Mouse (Mus musculus): ENCODE measurements around the gene Kpnb1.

Gene Kpnb1

GRCm38 (mm10) chr11:97140811-97141210, 46.9 kb downstream of the Kpnb1 start:
- DNase-seq, result no peak

GRCm38 (mm10) chr11:97139256-97139655, 48.4 kb downstream of the Kpnb1 start:
- DNase-seq, result peak in 1 of 2 experiments; percentile 24

- DNase-seq, result peak in 1 of 2 experiments; percentile 53
Observed at GRCm38 (mm10) chr11:97138554-97139226, 49.0 kb downstream of the Kpnb1 start.

GRCm38 (mm10) chr11:97133270-97133669, 54.4 kb downstream of the Kpnb1 start:
- DNase-seq, result peak in 1 of 2 experiments; percentile 20

- DNase-seq, result no peak
Observed at GRCm38 (mm10) chr11:97132185-97132584, 55.5 kb downstream of the Kpnb1 start.

- DNase-seq, result no peak
Observed at GRCm38 (mm10) chr11:97131683-97132082, 56.0 kb downstream of the Kpnb1 start.

- no peak for DNase-seq
Observed at GRCm38 (mm10) chr11:97130318-97130717, 57.4 kb downstream of the Kpnb1 start.

- DNase-seq, result no peak
Observed at GRCm38 (mm10) chr11:97128956-97129355, 58.7 kb downstream of the Kpnb1 start.

GRCm38 (mm10) chr11:97127470-97128223, 60.0 kb downstream of the Kpnb1 start:
- DNase-seq, result peak in 1 of 2 experiments; percentile 19

GRCm38 (mm10) chr11:97126645-97127468, 60.8 kb downstream of the Kpnb1 start:
- peak; percentile 54 to 68 for DNase-seq

- peak in 1 of 2 experiments; percentile 15 for DNase-seq
Observed at GRCm38 (mm10) chr11:97124266-97125036, 63.2 kb downstream of the Kpnb1 start.

- DNase-seq, result peak in 1 of 2 experiments; percentile 16
Observed at GRCm38 (mm10) chr11:97123282-97123890, 64.3 kb downstream of the Kpnb1 start.

- DNase-seq, result peak in 1 of 2 experiments; percentile 12
Observed at GRCm38 (mm10) chr11:97120641-97121040, 67.0 kb downstream of the Kpnb1 start.

- peak in 1 of 2 experiments; percentile 20 for DNase-seq
Observed at GRCm38 (mm10) chr11:97120221-97120620, 67.5 kb downstream of the Kpnb1 start.

GRCm38 (mm10) chr11:97115797-97116196, 71.9 kb downstream of the Kpnb1 start:
- no peak for DNase-seq

GRCm38 (mm10) chr11:97114671-97115601, 72.7 kb downstream of the Kpnb1 start, which contains the start of gene Tbx21:
Tbx21 (minus strand) TSS chr11:97115331.
- no peak for DNase-seq

- no peak for DNase-seq
Observed at GRCm38 (mm10) chr11:97112519-97113125, 75.1 kb downstream of the Kpnb1 start.

Measured in lung, postnatal 4 days (tissue).